8 mouse cellular contexts compared by ENCODE assay signal in genomic region chr7:111182319-111182718, GRCm38 (mm10).
DNase-seq lines count a peak whose midpoint lies in the region; ATAC-seq lines count a peak whose summit lies in the region.

No protein-coding gene starts in this region.

- no peak for ATAC-seq in hindbrain, embryonic 12.5 days (ENCODE audit: low FRiP score)
- peak; percentile 64 for ATAC-seq in megakaryocyte-erythroid progenitor cell, adult 5-6 weeks (replicated peaks; ENCODE audit: low FRiP score, low TSS enrichment, poor library complexity, severe bottlenecking)

- H3K36me3 ChIP-seq in hindbrain, embryonic 10.5 days = no peaks in the 10 kb centered on the region
- no peaks in the 10 kb centered on the region for H3K36me3 ChIP-seq in hindbrain, embryonic 12.5 days
- H3K36me3 ChIP-seq in embryonic facial prominence, embryonic 10.5 days (replicated peaks) = no peaks in the 10 kb centered on the region

- no peak overlapping the region for H3K4me2 ChIP-seq in hindbrain, embryonic 12.5 days (replicated peaks)

- H3K27me3 ChIP-seq in hindbrain, embryonic 10.5 days (ENCODE audit: insufficient read depth, poor library complexity, severe bottlenecking) = no peaks in the 10 kb centered on the region
- H3K27me3 ChIP-seq in hindbrain, embryonic 12.5 days = no peaks in the 10 kb centered on the region
- no peaks in the 10 kb centered on the region for H3K27me3 ChIP-seq in embryonic facial prominence, embryonic 10.5 days (replicated peaks; ENCODE audit: low read depth, poor library complexity, severe bottlenecking)

- no peak overlapping the region for H3K4me3 ChIP-seq in hindbrain, embryonic 10.5 days
- no peak overlapping the region for H3K4me3 ChIP-seq in hindbrain, embryonic 12.5 days
- H3K4me3 ChIP-seq in embryonic facial prominence, embryonic 10.5 days = no peak overlapping the region

- WGBS in hindbrain, embryonic 10.5 days = 71% methylated on average over 3 of the region's 3 CpGs
- 72% methylated on average over 3 of the region's 3 CpGs for WGBS in hindbrain, embryonic 12.5 days
- 65% methylated on average over 3 of the region's 3 CpGs for WGBS in embryonic facial prominence, embryonic 10.5 days

- H3K9ac ChIP-seq in hindbrain, embryonic 12.5 days = no peak overlapping the region

- H3K4me1 ChIP-seq in hindbrain, embryonic 10.5 days (replicated peaks) = peaks cover 9% of the 10 kb centered on the region; the same call in 1 of the 2 replicates
- H3K4me1 ChIP-seq in hindbrain, embryonic 12.5 days = peaks cover 13% of the 10 kb centered on the region; the same call in 1 of the 2 replicates
- peaks cover 6% of the 10 kb centered on the region; the same call in 1 of the 2 replicates for H3K4me1 ChIP-seq in embryonic facial prominence, embryonic 10.5 days

- H3K9me3 ChIP-seq in hindbrain, embryonic 10.5 days = no peaks in the 10 kb centered on the region
- no peaks in the 10 kb centered on the region for H3K9me3 ChIP-seq in hindbrain, embryonic 12.5 days (replicated peaks)
- no peaks in the 10 kb centered on the region for H3K9me3 ChIP-seq in embryonic facial prominence, embryonic 10.5 days

- intact Hi-C loops in heart, postnatal 36 days (cut with DNase I) = loop anchor here (1.0 to 5.0 kb wide), 5 partner anchors 59 to 786 kb away; no protein-coding TSS in a partner anchor

- DNase-seq in hindbrain, embryonic 10.5 days (ENCODE audit: low spot score) = peak; percentile 47
- peak; percentile 82 for DNase-seq in adipocyte (ENCODE audit: low spot score)
- DNase-seq in embryonic facial prominence, embryonic 10.5 days (ENCODE audit: low spot score) = peak; percentile 43
- peak; percentile 60 to 72 for DNase-seq in heart, postnatal 36 days
- DNase-seq in layer of hippocampus, adult 9-11 months = peak; percentile 27
- peak; percentile 28 to 61 for DNase-seq in spleen, postnatal 10 days (ENCODE audit: low spot score in 2 of 2)

- no peak overlapping the region for H3K27ac ChIP-seq in hindbrain, embryonic 10.5 days
- no peak overlapping the region for H3K27ac ChIP-seq in hindbrain, embryonic 12.5 days
- no peak overlapping the region for H3K27ac ChIP-seq in embryonic facial prominence, embryonic 10.5 days (replicated peaks)

Comparison
In these comparisons a context has a peak if more than half of its experiments do, and no peak if none do; other contexts are left out.
1. DNase-seq: peak in every context shown above with its lines; median percentile 82 in adipocyte; 66 in heart, postnatal 36 days; 47 in hindbrain, embryonic 10.5 days; 44 in spleen, postnatal 10 days; 43 in embryonic facial prominence, embryonic 10.5 days; 27 in layer of hippocampus, adult 9-11 months.